Mouse (Mus musculus) limb, embryonic 14.5 days (tissue): ENCODE data around the gene Clic5. TPM values are rescaled to one million over a fixed set of nuclear protein-coding genes. Genes with fewer than 3 reads are reported as not detected.

Source experiments
- ATAC-seq: fragments of 200-750 bp; cut with Nextera tagmentation; 2 replicates; pipeline ENCODE4 v1.8.0; 2017; ENCODE audit warnings: low read depth, moderate number of reproducible peaks, moderate TSS enrichment; ENCODE audit not compliant: low FRiP score
- DNase-seq: peaks from one replicate; pipeline ENCODE4 v3.0.0-alpha.2; 2015; ENCODE audit warnings: low spot score
- H3K27ac ChIP-seq: fragments of 300-500 bp; sonication (generic); replicated peaks from 2 replicates; pipeline ENCODE4 v1.5.1; 2014; ENCODE audit warnings: low read depth, mild to moderate bottlenecking, low read length, moderate library complexity, mixed read lengths
- H3K27me3 ChIP-seq: fragments of 300-500 bp; sonication (generic); 2 replicates; pipeline ENCODE4 v1.6.1; 2014; ENCODE audit warnings: low read length, mixed read lengths; ENCODE audit not compliant: control insufficient read depth, insufficient read depth
- H3K36me3 ChIP-seq: fragments of 300-500 bp; sonication (generic); 2 replicates; pipeline ENCODE4 v1.6.1; 2014; ENCODE audit warnings: mild to moderate bottlenecking, low read length, moderate library complexity, mixed read lengths; ENCODE audit not compliant: control insufficient read depth, insufficient read depth
- H3K4me1 ChIP-seq: fragments of 300-500 bp; sonication (generic); 2 replicates; pipeline ENCODE4 v1.6.1; 2014; ENCODE audit warnings: antibody characterized with exemption, low read length, mixed read lengths; ENCODE audit not compliant: control insufficient read depth, insufficient read depth
- H3K4me2 ChIP-seq: fragments of 300-500 bp; sonication (generic); replicated peaks from 2 replicates; pipeline ENCODE4 v1.6.1; 2014; ENCODE audit warnings: low read depth, mild to moderate bottlenecking, low read length, moderate library complexity; ENCODE audit not compliant: severe bottlenecking
- H3K4me3 ChIP-seq: fragments of 300-500 bp; sonication (generic); replicated peaks from 2 replicates; pipeline ENCODE4 v1.5.1; 2014; ENCODE audit warnings: low read length
- H3K9ac ChIP-seq: fragments of 300-500 bp; sonication (generic); 2 replicates; pipeline ENCODE4 v1.6.1; 2014; ENCODE audit warnings: mild to moderate bottlenecking, low read depth, low read length, moderate library complexity; ENCODE audit not compliant: severe bottlenecking
- H3K9me3 ChIP-seq: fragments of 300-500 bp; sonication (generic); 2 replicates; pipeline ENCODE4 v1.6.1; 2016; ENCODE audit warnings: low read length; ENCODE audit not compliant: control insufficient read depth
- POLR2A ChIP-seq: fragments of 200-500 bp; IDR thresholded peaks from 2 replicates; pipeline ENCODE4 v1.8.0; 2012; ENCODE audit warnings: inconsistent platforms, mild to moderate bottlenecking, moderate library complexity, borderline replicate concordance; ENCODE audit not compliant: insufficient read depth, insufficient read length; ENCODE audit errors: extremely low read depth
- WGBS: fragments of 180-500 bp; shearing (Covaris S2); extraction: QIAGEN DNeasy Blood & Tissue Kit; methylation state at CpG from one replicate; pipeline ENCODE4 v1.1.7; 2014; 5-methylcytosine and 5-hydroxymethylcytosine counted together
- polyA plus RNA-seq, 2 experiments: library from polyadenylated mRNA; depleted of rRNA in 1 of 2; stranded (reverse) in 1 of 2; unstranded in 1 of 2; fragments of >200 nt; fragmentation: Nextera tagmentation in 1 of 2; extraction: Ambion mirVana in 1 of 2; gene quantifications; 2 replicates each; pipeline versions ENCODE4 v1.2.1 to v1.2.3; 2012 to 2014

Clic5 gene
- polyA plus RNA-seq, 2 experiments, result 0.41 to 0.44 TPM

GRCm38 (mm10) chr17:44165730-44166347 lies 22.5 kb upstream of the Clic5 start:
- TF ChIP-seq POLR2A, result no peak
- Histone ChIP-seq H3K4me1 (peaks cover 9% of the 10 kb centered on the region), H3K4me2 (no peak overlapping the region), H3K9ac (no peak overlapping the region), H3K9me3 (no peaks in the 10 kb centered on the region), H3K36me3 (no peaks in the 10 kb centered on the region), H3K4me3 (no peak overlapping the region), H3K27me3 (no peaks in the 10 kb centered on the region), H3K27ac (no peak overlapping the region)
- DNase-seq, result peak; percentile 12
- ATAC-seq, result no peak
- 68% methylated on average over 11 of the region's 11 CpGs for WGBS

GRCm38 (mm10) chr17:44169676-44170075 lies 18.7 kb upstream of the Clic5 start:
- ATAC-seq, result no peak
- H3K9me3 ChIP-seq, result no peaks in the 10 kb centered on the region
- no peaks in the 10 kb centered on the region for H3K36me3 ChIP-seq
- no peak overlapping the region for H3K4me3 ChIP-seq
- H3K27ac ChIP-seq, result no peak overlapping the region
- no peak overlapping the region for H3K9ac ChIP-seq
- no peak overlapping the region for H3K4me2 ChIP-seq
- H3K27me3 ChIP-seq, result no peaks in the 10 kb centered on the region
- no peaks in the 10 kb centered on the region for H3K4me1 ChIP-seq
- WGBS, result 89% methylated on average over 4 of the region's 4 CpGs
- TF ChIP-seq POLR2A, result no peak
- DNase-seq, result no peak

- Histone ChIP-seq H3K4me3 (no peak overlapping the region), H3K4me2 (no peak overlapping the region), H3K9me3 (no peaks in the 10 kb centered on the region), H3K27me3 (no peaks in the 10 kb centered on the region), H3K4me1 (no peaks in the 10 kb centered on the region), H3K27ac (no peak overlapping the region), H3K36me3 (no peaks in the 10 kb centered on the region), H3K9ac (no peak overlapping the region)
- ATAC-seq (no peak), DNase-seq (no peak)
- TF ChIP-seq POLR2A, result no peak
- WGBS, result 87% methylated on average over 3 of the region's 3 CpGs
These were observed 18.1 kb upstream of the Clic5 start for GRCm38 (mm10) chr17:44170316-44170715.

- H3K27ac ChIP-seq, result no peak overlapping the region
These were observed 16.5 kb upstream of the Clic5 start for GRCm38 (mm10) chr17:44171930-44172329.

DNA sequence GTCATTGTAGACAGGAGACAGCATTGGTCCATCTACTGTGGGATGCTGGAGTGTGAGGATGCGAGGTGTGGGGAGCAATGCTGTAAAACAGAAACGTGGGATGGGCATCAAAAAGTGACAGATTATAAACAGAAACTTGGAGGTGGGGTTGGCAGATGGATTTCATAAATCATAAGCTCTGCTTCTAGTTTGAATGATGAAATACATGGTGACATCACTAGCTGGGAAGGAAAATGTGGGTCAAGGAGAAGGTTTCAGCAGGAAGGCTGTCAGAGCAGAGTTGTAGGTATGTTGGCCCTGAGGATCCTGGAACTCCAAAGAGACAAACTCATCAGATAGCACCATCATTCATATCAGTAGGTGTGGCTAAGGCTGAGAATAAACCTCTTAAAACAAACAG lies 15.0 kb upstream of the Clic5 start:
- H3K27ac ChIP-seq, result no peak overlapping the region
- DNase-seq (no peak), ATAC-seq (no peak)
- H3K36me3 ChIP-seq, result no peaks in the 10 kb centered on the region
- H3K9ac ChIP-seq, result no peak overlapping the region
- no peaks in the 10 kb centered on the region for H3K4me1 ChIP-seq
- WGBS, result 76% methylated on average over 2 of the region's 2 CpGs
- no peaks in the 10 kb centered on the region for H3K9me3 ChIP-seq
- H3K4me2 ChIP-seq, result no peak overlapping the region
- TF ChIP-seq POLR2A, result no peak
- H3K4me3 ChIP-seq, result no peak overlapping the region
- H3K27me3 ChIP-seq, result no peaks in the 10 kb centered on the region

More at GRCm38 (mm10) chr17:44171930-44172329, 16.5 kb upstream of the Clic5 start:
- Histone ChIP-seq H3K4me3 (no peak overlapping the region), H3K27me3 (no peaks in the 10 kb centered on the region), H3K4me1 (no peaks in the 10 kb centered on the region), H3K9ac (no peak overlapping the region), H3K4me2 (no peak overlapping the region), H3K9me3 (no peaks in the 10 kb centered on the region), H3K36me3 (no peaks in the 10 kb centered on the region)
- WGBS, result 43% methylated on average over 3 of the region's 3 CpGs
- TF ChIP-seq POLR2A, result no peak
- ATAC-seq, result no peak
- no peak for DNase-seq
